Mouse (Mus musculus): Measurements from ENCODE around the gene Msrb1.

DNA sequence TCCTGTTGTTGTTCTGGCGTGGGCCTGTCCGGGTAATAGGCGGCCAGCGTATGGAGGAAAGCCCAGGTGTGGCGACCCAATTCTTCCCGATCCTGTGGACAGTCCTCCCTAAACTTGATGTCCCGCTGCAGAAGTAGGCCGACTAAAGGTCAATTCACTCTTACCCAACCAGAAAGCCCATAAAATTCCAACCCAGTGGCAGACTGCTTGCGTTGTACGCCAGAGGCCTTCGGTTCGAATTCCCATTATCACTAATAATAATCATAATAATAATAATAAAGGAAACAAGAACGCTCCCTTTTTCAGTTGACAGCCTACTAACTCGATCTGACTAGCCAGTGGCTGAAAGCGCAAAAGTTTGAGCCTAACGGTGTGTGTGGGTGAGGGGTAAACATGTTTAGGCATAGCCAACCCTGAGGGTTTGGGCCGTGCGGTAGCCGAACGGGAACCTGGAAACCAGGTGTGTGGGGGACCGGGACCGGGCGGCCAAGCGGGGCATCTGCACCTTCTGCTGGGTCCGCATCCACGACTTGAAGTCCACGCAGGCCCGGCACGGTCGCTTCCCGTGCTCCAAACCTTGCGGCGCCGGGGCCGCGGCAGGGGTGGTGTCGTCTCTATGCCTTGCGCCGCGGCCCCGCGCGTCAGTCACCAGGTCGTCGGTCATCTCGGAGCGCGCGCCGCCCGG, 41.0 kb upstream of the Msrb1 start:
- TF ChIP-seq ZC3H11A (IDR thresholded peaks at IDR 0.05; ENCODE audit: borderline replicate concordance, low read depth, low read length): no peak
- TF ChIP-seq CHD2 (IDR thresholded peaks at IDR 0.05; ENCODE audit: low read depth, low read length): no peak
